Mouse (Mus musculus) cerebellum, postnatal 36 days (tissue): ENCODE data around the gene Slc7a14.

Experiments
- DNase-seq, 2 experiments: peaks; one replicate each; pipeline ENCODE4 v3.0.0; 2021 to 2022; ENCODE audit warnings: mixed read lengths in 2 of 2

The Slc7a14 gene

DNA sequence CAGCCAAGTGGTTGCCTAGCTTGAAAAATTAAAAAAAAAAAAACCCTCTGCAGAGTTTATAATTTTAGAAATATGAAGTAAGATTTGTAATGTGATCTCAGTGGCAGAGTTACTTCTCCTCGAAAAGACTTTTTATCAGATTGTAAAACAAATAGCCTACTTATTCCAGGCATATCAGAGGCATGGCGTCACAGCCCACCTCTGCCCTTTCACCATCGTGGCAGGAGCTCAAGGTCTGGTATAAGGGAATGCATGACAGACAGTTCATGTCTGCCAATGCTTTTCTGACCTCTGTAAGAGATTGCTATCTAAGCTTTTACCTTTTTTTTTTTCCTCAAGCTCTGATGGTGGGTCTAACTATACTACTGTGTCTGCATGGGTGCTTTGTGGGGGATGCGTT, 102.1 kb downstream of the Slc7a14 start:
- DNase-seq = no peak

GRCm38 (mm10) chr3:31205167-31205566, 105.0 kb downstream of the Slc7a14 start:
- no peak for DNase-seq

DNA sequence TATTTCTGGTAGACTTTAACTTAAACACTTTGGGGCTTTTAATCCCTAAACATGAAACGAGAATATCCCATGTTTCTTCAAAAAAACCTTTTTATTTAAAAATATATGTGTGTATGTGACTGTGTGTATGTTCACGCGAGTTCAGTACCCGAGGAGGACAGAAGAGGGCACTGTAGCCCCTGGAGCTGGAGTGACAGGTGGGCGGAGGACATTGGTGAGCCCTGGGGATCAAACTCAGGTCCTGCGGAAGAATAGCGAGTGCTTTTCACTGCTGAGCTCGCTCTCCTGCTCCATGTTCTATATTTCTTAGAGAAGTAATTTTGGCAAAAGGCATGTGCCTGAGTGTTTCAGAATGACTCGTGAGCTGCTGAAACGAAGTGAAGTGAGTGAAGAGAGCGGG, 106.2 kb downstream of the Slc7a14 start:
- no peak for DNase-seq

- no peak for DNase-seq
Measured at GRCm38 (mm10) chr3:31199162-31199877, 110.9 kb downstream of the Slc7a14 start.

DNA sequence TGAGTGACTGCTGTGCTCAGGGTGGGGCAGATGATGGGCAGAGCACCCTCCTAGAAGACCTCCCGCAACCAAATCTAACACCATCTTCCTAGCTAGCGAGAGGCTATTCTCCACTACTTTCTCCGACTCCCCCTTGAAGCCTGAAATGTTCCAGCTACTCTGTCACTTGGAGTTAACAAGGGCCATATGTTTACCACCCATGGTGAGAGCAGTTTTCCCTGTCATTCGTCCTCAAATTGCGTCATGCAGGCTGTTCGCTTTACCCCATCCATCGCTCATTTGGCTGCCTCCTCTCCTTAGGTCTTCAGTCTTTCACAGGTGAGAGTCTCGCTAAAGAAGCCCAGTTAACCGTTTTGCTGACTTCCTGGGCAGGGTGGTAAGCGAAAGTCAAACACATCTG, 118.8 kb downstream of the Slc7a14 start:
- DNase-seq = no peak

- DNase-seq = no peak
Measured at GRCm38 (mm10) chr3:31190342-31190741, 119.8 kb downstream of the Slc7a14 start.

GRCm38 (mm10) chr3:31166365-31166871, 143.8 kb downstream of the Slc7a14 start:
- DNase-seq = no peak

- no peak for DNase-seq
Measured at GRCm38 (mm10) chr3:31165803-31166202, 144.4 kb downstream of the Slc7a14 start.

DNA sequence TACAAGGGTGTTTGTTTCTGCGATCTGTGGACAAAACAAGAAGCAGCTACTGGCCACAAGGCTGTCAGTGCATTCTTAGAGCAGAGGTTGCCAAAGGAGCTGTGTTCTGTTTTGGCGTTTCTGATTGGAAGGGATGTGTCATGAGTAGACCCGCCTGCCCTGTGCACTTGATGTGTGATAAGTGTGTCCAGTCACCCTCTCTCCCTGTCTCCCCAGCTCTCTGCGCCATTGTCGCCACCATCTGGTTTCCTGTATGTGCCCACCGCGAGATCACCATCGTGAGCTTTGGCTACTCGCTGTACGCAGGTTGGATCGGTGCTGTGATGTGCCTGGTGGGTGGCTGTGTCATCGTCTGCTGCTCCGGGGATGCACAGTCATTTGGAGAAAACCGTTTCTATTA, 147.3 kb downstream of the Slc7a14 start:
- no peak for DNase-seq

DNA sequence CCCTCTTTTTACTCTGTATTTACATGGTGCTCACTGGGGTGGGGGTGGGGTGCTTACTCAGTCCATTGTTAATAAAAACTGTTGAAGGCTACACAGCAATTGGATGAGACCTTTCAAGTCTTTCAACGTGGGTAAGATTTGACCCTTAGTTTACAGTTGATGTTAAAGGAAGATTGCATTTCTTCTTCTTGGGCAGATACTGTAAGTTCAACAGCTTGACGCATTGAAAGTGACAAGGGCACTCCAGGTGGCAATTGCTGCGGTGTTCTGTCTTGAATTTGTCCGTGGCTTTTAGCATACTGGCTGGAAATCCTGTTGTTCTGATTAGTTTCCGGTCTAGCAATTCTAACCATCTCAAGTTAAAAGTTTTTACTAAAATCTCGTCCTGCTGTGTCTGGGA, 148.8 kb downstream of the Slc7a14 start:
- DNase-seq = no peak

DNA sequence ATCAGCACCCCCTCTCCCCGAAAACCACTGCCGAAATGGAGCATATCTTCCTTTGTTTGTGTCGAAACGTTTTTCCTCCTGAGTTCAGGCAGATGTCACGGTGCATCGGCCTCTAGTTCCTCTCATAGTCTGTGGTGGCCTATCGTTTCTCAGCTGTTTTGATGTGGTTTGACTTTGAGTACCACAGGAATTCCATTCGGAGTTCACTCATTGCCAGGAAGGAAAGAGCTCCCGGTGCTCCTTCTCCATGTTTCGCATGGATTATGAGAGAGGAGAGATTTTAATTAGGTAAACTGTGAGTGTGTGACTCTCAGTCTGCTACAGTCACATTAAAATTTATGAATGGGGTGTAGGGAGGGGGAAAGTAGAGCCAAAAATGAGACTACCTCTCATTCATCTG, 150.1 kb downstream of the Slc7a14 start:
- no peak for DNase-seq

GRCm38 (mm10) chr3:31157776-31158175, 152.4 kb downstream of the Slc7a14 start:
- no peak for DNase-seq

DNA sequence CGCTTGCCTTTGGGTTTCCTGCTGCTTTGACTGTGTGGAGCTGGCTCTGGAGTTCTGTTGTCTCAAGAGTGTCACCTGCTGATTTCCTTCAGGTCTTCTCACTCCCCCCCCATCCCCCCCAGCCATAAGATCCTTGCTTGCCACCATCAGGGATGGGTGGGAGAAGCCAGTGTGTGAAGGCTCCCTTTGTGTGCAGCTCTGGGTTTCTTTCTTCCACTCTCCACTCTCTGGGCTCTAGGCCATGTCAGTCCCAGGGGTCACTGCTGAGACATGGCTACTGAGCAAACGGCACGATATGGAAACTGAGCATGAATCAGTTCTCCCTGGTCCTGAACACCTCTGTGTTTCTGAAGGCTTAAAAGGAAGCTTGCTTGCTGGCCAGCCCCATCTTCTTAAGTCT, 154.1 kb downstream of the Slc7a14 start:
- DNase-seq = peak in 1 of 2 experiments; percentile 15
